Mouse (Mus musculus): Measurements from ENCODE around the gene Gna15. TPM values are rescaled to one million over a fixed set of nuclear protein-coding genes. Genes with fewer than 3 reads are reported as not detected.

Gna15 gene
- polyA plus RNA-seq, 1 experiment, result 1.4 TPM

- Histone ChIP-seq H3K4me1 (ENCODE audit: control insufficient read depth, insufficient read depth, low read length) (0 out of 2 replicates have a peak, but pooled peaks cover 2% of the 10 kb centered on the region), H3K4me3 (replicated peaks; ENCODE audit: insufficient read depth, low read depth, low read length) (no peak overlapping the region), H3K27me3 (ENCODE audit: control insufficient read depth, insufficient read depth, low read length) (no peaks in the 10 kb centered on the region), H3K27ac (ENCODE audit: insufficient read depth, low read length) (no peak overlapping the region)
- 67% methylated on average over 7 of the region's 7 CpGs for WGBS
- DNase-seq, result no peak
- TF ChIP-seq CTCF (IDR thresholded peaks at IDR 0.05; ENCODE audit: borderline replicate concordance, insufficient read depth, low read depth, low read length) (no peak), POLR2A (IDR thresholded peaks at IDR 0.05; ENCODE audit: borderline replicate concordance, insufficient read depth, low read length) (no peak)
These were observed 38.5 kb downstream of the Gna15 start for GRCm38 (mm10) chr10:81485479-81486018.

GRCm38 (mm10) chr10:81485060-81485449 is 39.0 kb downstream of the Gna15 start:
- DNase-seq, result no peak
- Histone ChIP-seq H3K4me3 (replicated peaks; ENCODE audit: insufficient read depth, low read depth, low read length) (no peak overlapping the region), H3K4me1 (ENCODE audit: control insufficient read depth, insufficient read depth, low read length) (0 out of 2 replicates have a peak, but pooled peaks cover 2% of the 10 kb centered on the region), H3K27me3 (ENCODE audit: control insufficient read depth, insufficient read depth, low read length) (no peaks in the 10 kb centered on the region), H3K27ac (ENCODE audit: insufficient read depth, low read length) (no peak overlapping the region)
- 14% methylated on average over 2 of the region's 2 CpGs for WGBS
- no peak for TF ChIP-seq CTCF (IDR thresholded peaks at IDR 0.05; ENCODE audit: borderline replicate concordance, insufficient read depth, low read depth, low read length)
- TF ChIP-seq POLR2A (IDR thresholded peaks at IDR 0.05; ENCODE audit: borderline replicate concordance, insufficient read depth, low read length), result no peak

GRCm38 (mm10) chr10:81484441-81485059 is 39.5 kb downstream of the Gna15 start:
- H3K27ac ChIP-seq (ENCODE audit: insufficient read depth, low read length), result no peak overlapping the region
- 36% methylated on average over 6 of the region's 6 CpGs for WGBS
- DNase-seq, result no peak

GRCm38 (mm10) chr10:81483983-81484382 is 40.0 kb downstream of the Gna15 start:
- Histone ChIP-seq H3K4me3 (replicated peaks; ENCODE audit: insufficient read depth, low read depth, low read length) (no peak overlapping the region), H3K27ac (ENCODE audit: insufficient read depth, low read length) (no peak overlapping the region), H3K4me1 (ENCODE audit: control insufficient read depth, insufficient read depth, low read length) (peaks cover 5% of the 10 kb centered on the region; the same call in 1 of the 2 replicates), H3K27me3 (ENCODE audit: control insufficient read depth, insufficient read depth, low read length) (no peaks in the 10 kb centered on the region)
- DNase-seq, result peak in 1 of 2 experiments; percentile 50
- TF ChIP-seq CTCF (IDR thresholded peaks at IDR 0.05; ENCODE audit: borderline replicate concordance, insufficient read depth, low read depth, low read length) (peak; percentile 58; the same call in 1 of the 2 replicates), POLR2A (IDR thresholded peaks at IDR 0.05; ENCODE audit: borderline replicate concordance, insufficient read depth, low read length) (no peak)
- 14% methylated on average over 9 of the region's 9 CpGs for WGBS

More at GRCm38 (mm10) chr10:81484441-81485059, 39.5 kb downstream of the Gna15 start:
- no peak for TF ChIP-seq CTCF (IDR thresholded peaks at IDR 0.05; ENCODE audit: borderline replicate concordance, insufficient read depth, low read depth, low read length)
- no peak for TF ChIP-seq POLR2A (IDR thresholded peaks at IDR 0.05; ENCODE audit: borderline replicate concordance, insufficient read depth, low read length)
- H3K4me1 ChIP-seq (ENCODE audit: control insufficient read depth, insufficient read depth, low read length), result peaks cover 5% of the 10 kb centered on the region; the same call in 1 of the 2 replicates
- H3K4me3 ChIP-seq (replicated peaks; ENCODE audit: insufficient read depth, low read depth, low read length), result no peak overlapping the region
- H3K27me3 ChIP-seq (ENCODE audit: control insufficient read depth, insufficient read depth, low read length), result no peaks in the 10 kb centered on the region

GRCm38 (mm10) chr10:81482533-81482889 is 41.5 kb downstream of the Gna15 start, which contains the start of gene Celf5:
Celf5 (minus strand) TSS chr10:81482709.
- WGBS, result under 1% methylated on average over 36 of the region's 36 CpGs
- peak; percentile 56 for TF ChIP-seq POLR2A (IDR thresholded peaks at IDR 0.05; ENCODE audit: borderline replicate concordance, insufficient read depth, low read length)
- TF ChIP-seq CTCF (IDR thresholded peaks at IDR 0.05; ENCODE audit: borderline replicate concordance, insufficient read depth, low read depth, low read length), result peak; percentile 57
- Histone ChIP-seq H3K27me3 (ENCODE audit: control insufficient read depth, insufficient read depth, low read length) (no peaks in the 10 kb centered on the region), H3K4me1 (ENCODE audit: control insufficient read depth, insufficient read depth, low read length) (peaks cover 5% of the 10 kb centered on the region; the same call in 1 of the 2 replicates), H3K4me3 (replicated peaks; ENCODE audit: insufficient read depth, low read depth, low read length) (peak within 1 kb of the TSS; percentile 95), H3K27ac (ENCODE audit: insufficient read depth, low read length) (peak within 1 kb of the TSS; percentile 26; the same call in 1 of the 2 replicates)
- DNase-seq, result peak; percentile 76 to 83

GRCm38 (mm10) chr10:81481605-81482532 is 42.2 kb downstream of the Gna15 start:
- 2% methylated on average over 34 of the region's 35 CpGs for WGBS
- Histone ChIP-seq H3K4me1 (ENCODE audit: control insufficient read depth, insufficient read depth, low read length) (peaks cover 5% of the 10 kb centered on the region; the same call in 1 of the 2 replicates), H3K27me3 (ENCODE audit: control insufficient read depth, insufficient read depth, low read length) (no peaks in the 10 kb centered on the region), H3K27ac (ENCODE audit: insufficient read depth, low read length) (peak overlapping the region; percentile 26; the same call in 1 of the 2 replicates), H3K4me3 (replicated peaks; ENCODE audit: insufficient read depth, low read depth, low read length) (peak overlapping the region; percentile 95)
- peak in 1 of 2 experiments; percentile 53 for DNase-seq
- TF ChIP-seq POLR2A (IDR thresholded peaks at IDR 0.05; ENCODE audit: borderline replicate concordance, insufficient read depth, low read length) (no peak), CTCF (IDR thresholded peaks at IDR 0.05; ENCODE audit: borderline replicate concordance, insufficient read depth, low read depth, low read length) (no peak)

GRCm38 (mm10) chr10:81474461-81474860 is 49.6 kb downstream of the Gna15 start:
- H3K27me3 ChIP-seq (ENCODE audit: control insufficient read depth, insufficient read depth, low read length), result no peaks in the 10 kb centered on the region
- H3K4me3 ChIP-seq (replicated peaks; ENCODE audit: insufficient read depth, low read depth, low read length), result no peak overlapping the region
- H3K27ac ChIP-seq (ENCODE audit: insufficient read depth, low read length), result no peak overlapping the region
- WGBS, result 87% methylated on average over 10 of the region's 10 CpGs
- no peak for DNase-seq
- no peak for TF ChIP-seq CTCF (IDR thresholded peaks at IDR 0.05; ENCODE audit: borderline replicate concordance, insufficient read depth, low read depth, low read length)
- no peak for TF ChIP-seq POLR2A (IDR thresholded peaks at IDR 0.05; ENCODE audit: borderline replicate concordance, insufficient read depth, low read length)
- peaks cover 7% of the 10 kb centered on the region; the same call in 1 of the 2 replicates for H3K4me1 ChIP-seq (ENCODE audit: control insufficient read depth, insufficient read depth, low read length)

All from cerebellum, adult 2 months (tissue).